Mouse (Mus musculus) lung, postnatal 4 days (tissue): ENCODE measurements around the gene Nudt17.
A peak's percentile ranks its signal among the peaks of the same experiment; 100 is the strongest.
"Not testable (repeated sequence)": the region's sequence is repeated elsewhere in the genome, so short reads cannot be mapped to it uniquely, and the experiment has no call there.

ENCODE experiments used
- DNase-seq, 2 experiments: peaks; one replicate each; pipeline ENCODE4 v3.0.0; 2021

The Nudt17 gene

DNA sequence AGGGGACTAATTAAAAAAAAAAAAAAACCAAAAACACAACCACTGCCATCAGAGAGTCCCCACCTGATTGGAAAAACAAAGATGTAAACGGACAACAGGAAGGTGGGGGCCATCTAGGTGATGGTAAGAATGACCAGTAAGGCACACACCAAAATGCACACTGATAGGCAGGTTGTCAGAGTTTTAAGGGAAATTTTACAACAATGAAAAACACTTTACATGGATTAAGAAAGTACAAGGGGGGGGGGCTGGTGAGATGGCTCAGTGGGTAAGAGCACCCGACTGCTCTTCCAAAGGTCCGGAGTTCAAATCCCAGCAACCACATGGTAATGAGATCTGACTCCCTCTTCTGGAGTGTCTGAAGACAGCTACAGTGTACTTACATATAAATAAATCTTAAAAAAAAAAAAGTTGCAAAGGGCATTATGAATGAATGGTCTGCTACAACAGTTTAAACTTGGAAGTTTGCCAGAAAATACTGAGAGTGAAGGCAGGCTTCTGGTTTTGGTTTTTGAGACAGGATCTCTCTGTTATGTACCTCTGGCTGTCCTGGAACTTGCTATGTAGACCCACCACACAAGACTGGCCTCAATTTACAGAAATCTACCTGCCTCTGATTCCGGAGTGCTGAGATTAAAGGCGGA lies 39.8 kb downstream of the Nudt17 start:
- no peak for DNase-seq

DNA sequence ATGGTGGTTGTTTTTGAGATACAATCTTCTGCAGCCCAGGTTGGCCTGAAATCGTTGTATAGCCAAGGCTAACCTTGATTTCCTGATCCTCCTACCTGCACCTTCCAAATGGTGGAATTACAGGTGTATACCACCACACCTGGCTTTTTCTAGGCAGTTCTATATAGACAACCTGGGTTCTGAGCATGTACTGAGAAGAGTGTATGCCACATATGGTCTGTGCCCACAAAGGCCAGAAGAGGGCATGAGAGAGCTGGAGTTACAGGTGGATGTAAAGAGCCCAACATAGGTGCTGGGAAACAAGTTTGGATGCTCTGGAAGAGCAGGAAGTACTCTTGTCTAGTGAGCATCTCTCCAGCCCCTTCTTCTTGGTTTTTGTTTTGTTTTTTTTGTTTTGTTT lies 41.0 kb downstream of the Nudt17 start:
- DNase-seq: peak in 1 of 2 experiments; percentile 26

DNA sequence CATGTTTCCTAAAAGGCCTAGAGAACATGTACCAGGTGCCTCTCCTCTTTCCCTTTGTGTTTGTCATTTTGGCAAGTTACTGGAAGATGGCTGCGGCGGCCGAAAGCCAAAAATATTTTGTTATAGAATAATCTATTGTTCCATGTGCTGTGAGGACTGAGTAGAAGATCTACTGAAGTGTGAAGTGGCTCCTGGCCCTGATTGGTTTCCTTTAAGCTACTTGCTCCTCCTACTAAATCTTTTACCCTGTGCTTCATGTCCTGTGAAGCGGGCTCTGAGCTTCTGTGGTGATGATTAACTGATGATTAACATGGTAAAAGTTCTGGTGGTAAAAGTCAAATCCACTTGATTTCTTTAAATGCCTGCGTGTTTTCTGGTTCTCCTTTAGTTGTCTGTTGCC lies 41.4 kb downstream of the Nudt17 start:
- DNase-seq: no peak

DNA sequence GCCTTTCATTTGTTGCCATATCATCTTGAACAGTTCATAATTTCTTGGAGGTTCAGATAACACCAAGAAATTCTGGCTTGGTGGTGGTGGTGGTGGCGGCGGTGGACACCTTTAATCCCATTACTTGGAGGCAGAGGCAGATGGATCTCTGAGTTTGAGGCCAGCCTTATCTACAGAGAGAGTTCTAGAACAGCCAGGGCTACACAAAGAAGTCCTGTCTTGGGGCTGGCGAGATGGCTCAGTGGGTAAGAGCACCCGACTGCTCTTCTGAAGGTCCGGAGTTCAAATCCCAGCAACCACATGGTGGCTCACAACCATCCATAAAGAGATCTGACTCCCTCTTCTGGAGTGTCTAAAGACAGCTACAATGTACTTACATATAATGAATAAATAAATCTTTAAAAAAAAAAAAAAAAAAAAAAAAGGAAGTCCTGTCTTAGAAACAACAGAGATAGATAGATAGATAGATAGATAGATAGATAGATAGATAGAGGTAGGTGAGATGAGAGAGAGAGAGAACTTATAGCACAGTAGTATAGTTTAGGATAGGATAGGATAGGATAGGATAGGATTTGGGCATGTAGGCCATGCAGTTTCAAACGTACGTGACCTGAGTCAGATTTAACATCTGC lies 42.5 kb downstream of the Nudt17 start:
- DNase-seq: not testable (repeated sequence)

DNA sequence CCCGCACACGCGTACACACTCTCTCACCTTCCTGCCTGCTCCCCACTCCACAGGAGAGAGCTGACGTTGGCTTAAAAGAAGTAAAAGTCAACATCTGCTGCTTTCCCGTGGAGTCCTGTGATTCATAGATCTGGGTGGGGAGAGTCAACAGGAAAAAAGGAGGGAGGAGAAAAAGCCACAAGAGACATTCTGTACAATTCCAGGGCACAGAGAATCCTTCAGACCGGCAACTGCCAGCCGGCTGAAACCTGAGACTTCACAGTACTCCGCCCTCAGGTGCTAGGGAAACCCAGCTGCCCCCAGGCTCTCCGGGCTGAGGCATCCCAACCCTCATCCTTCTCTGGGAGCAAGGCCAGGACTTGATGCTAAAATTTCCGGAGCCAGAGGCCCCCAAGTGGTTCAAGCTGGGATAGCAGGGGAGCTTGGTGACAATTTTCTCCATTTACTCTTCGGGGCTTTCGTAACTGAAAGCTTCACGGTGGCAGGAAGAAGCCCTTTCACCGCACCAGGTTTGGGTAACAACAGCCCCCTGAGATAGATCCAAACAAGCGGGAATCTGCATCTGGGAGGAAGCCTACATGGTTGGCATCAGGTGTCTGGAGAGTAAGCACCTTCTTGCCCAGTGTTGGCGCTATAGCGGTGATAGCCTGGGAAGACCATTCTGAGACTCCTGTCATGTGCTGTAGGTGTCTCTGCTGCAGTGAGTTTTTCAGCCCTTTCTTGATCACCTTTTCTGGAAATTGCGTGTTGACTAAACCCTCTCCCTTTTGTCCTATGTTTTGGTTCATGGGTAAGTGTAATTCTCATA lies 44.7 kb downstream of the Nudt17 start:
- peak; percentile 80 to 87 for DNase-seq

DNA sequence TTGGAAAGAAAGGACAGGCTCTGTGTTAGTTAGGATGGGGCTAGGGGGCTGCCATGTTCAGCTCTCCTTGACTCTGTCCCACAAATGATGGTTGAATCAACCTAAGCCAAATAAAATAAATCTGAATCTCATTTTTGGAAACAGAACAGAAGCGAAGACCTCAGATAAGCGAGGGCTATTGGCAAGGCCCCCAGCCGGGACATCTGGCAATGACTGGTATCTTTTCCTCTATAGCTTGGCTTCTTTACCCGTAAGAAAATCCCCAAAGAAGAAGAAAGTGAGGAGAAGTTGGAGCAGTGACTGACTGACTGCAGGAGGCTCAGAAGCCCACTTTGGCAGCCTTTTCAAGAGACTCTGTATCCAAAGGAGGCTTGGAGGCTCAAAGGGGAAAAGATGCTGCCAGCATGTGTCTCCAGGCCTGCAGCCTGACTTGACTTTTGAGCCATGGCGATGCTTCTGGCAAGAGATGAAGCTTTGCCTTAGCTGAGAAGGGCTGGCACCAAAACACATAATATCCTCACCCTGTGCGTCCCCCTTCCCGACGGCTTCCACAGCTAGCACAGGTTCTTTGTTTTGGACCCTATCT lies 45.5 kb downstream of the Nudt17 start:
- DNase-seq: no peak

DNA sequence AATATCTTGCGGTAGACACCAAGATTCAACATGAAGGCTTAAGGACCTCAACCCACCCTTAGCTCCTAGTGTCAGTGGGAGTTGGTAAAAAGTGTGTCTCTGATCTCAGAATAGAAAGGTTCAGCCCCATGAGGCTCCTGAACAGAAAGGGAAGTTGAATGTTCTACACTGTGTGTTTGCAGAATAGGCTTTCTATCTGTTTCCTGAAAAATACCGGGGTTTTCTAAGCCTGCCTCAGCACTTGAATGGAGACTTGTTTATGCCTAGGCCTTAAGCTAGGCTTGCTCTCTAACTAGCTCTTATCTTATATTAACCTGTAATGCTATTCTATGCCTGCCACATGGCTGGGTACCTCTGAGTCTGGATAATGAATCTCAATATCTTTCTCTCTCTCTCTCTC lies 47.5 kb downstream of the Nudt17 start:
- no peak for DNase-seq
